Mouse (Mus musculus) kidney, adult 9 months (tissue): ENCODE measurements around the gene D630003M21Rik.

Source experiments
- DNase-seq: peaks from one replicate; pipeline ENCODE4 v3.0.0; 2022

Gene D630003M21Rik

GRCm38 (mm10) chr2:158163034-158163433 is 66.0 kb downstream of the D630003M21Rik start:
- DNase-seq = no peak

- no peak for DNase-seq
Observed at GRCm38 (mm10) chr2:158161761-158162160, 67.3 kb downstream of the D630003M21Rik start.

GRCm38 (mm10) chr2:158159376-158160235 is 69.4 kb downstream of the D630003M21Rik start:
- DNase-seq = peak; percentile 65

GRCm38 (mm10) chr2:158157654-158158053 is 71.4 kb downstream of the D630003M21Rik start:
- no peak for DNase-seq

- no peak for DNase-seq
Observed at GRCm38 (mm10) chr2:158156487-158156886, 72.5 kb downstream of the D630003M21Rik start.

- no peak for DNase-seq
Observed at GRCm38 (mm10) chr2:158155615-158156014, 73.4 kb downstream of the D630003M21Rik start.

GRCm38 (mm10) chr2:158155101-158155500 is 73.9 kb downstream of the D630003M21Rik start:
- no peak for DNase-seq

GRCm38 (mm10) chr2:158154641-158155040 is 74.4 kb downstream of the D630003M21Rik start:
- DNase-seq = no peak

- no peak for DNase-seq
Observed at GRCm38 (mm10) chr2:158153728-158154343, 75.2 kb downstream of the D630003M21Rik start.

GRCm38 (mm10) chr2:158152685-158153309 is 76.2 kb downstream of the D630003M21Rik start:
- no peak for DNase-seq

- no peak for DNase-seq
Observed at GRCm38 (mm10) chr2:158151077-158151476, 77.9 kb downstream of the D630003M21Rik start.

- DNase-seq = no peak
Observed at GRCm38 (mm10) chr2:158146971-158147370, 82.1 kb downstream of the D630003M21Rik start.

- DNase-seq = peak; percentile 95
Observed at GRCm38 (mm10) chr2:158146223-158146622, 82.8 kb downstream of the D630003M21Rik start, which contains the start of gene Tgm2. Tgm2 (minus strand) TSS chr2:158146436.

GRCm38 (mm10) chr2:158145528-158146065 is 83.4 kb downstream of the D630003M21Rik start:
- DNase-seq = no peak

GRCm38 (mm10) chr2:158144750-158145527 is 84.1 kb downstream of the D630003M21Rik start:
- no peak for DNase-seq

- no peak for DNase-seq
Observed at GRCm38 (mm10) chr2:158144263-158144662, 84.8 kb downstream of the D630003M21Rik start.

GRCm38 (mm10) chr2:158143816-158144215 is 85.2 kb downstream of the D630003M21Rik start:
- no peak for DNase-seq

GRCm38 (mm10) chr2:158142981-158143380 is 86.0 kb downstream of the D630003M21Rik start:
- no peak for DNase-seq

- peak; percentile 47 for DNase-seq
Observed at GRCm38 (mm10) chr2:158141690-158142440, 87.2 kb downstream of the D630003M21Rik start.

GRCm38 (mm10) chr2:158141271-158141670 is 87.8 kb downstream of the D630003M21Rik start:
- DNase-seq = no peak

- no peak for DNase-seq
Observed at GRCm38 (mm10) chr2:158140664-158141063, 88.4 kb downstream of the D630003M21Rik start.

GRCm38 (mm10) chr2:158139628-158140027 is 89.4 kb downstream of the D630003M21Rik start:
- DNase-seq = no peak
